ENCODE assay signal across 8 mouse cellular contexts in genomic region chr6:29215181-29215580, GRCm38 (mm10). TPM values are rescaled to one million over a fixed set of nuclear protein-coding genes. Genes with fewer than 3 reads are reported as not detected.
DNase-seq lines count a peak whose midpoint lies in the region; ATAC-seq and TF ChIP-seq lines count a peak whose summit lies in the region.

No protein-coding gene starts in this region.

- ATAC-seq in forebrain, embryonic 12.5 days (ENCODE audit: low FRiP score), result no peak
- no peak for ATAC-seq in liver, embryonic 14.5 days (ENCODE audit: insufficient read depth)

- peak overlapping the region; percentile 99 for H3K4me2 ChIP-seq in forebrain, embryonic 12.5 days
- peak overlapping the region; percentile 76 for H3K4me2 ChIP-seq in liver, embryonic 14.5 days (ENCODE audit: low read depth)

- 15% methylated on average over 9 of the region's 9 CpGs for WGBS in heart, embryonic 10.5 days
- 4% methylated on average over 9 of the region's 9 CpGs for WGBS in forebrain, embryonic 12.5 days
- 18% methylated on average over 9 of the region's 9 CpGs for WGBS in liver, embryonic 14.5 days (ENCODE audit: insufficient replicate concordance)

- H3K4me3 ChIP-seq in heart, embryonic 10.5 days, result peak overlapping the region; percentile 87
- peak overlapping the region; percentile 42 for H3K4me3 ChIP-seq in C2C12 (ENCODE audit: insufficient read depth, poor library complexity, severe bottlenecking)
- peak overlapping the region; percentile 55 for H3K4me3 ChIP-seq in forebrain, embryonic 12.5 days (replicated peaks)
- peak overlapping the region; percentile 55 to 57; a peak in 3 of 4 replicates for H3K4me3 ChIP-seq in liver, embryonic 14.5 days (ENCODE audit: insufficient read depth in 1 of 2, low read depth in 2 of 2, low read length in 2 of 2)

- no peak for DNase-seq in heart, embryonic 10.5 days (ENCODE audit: low spot score)
- no peak for DNase-seq in heart, postnatal 14 days
- DNase-seq in liver, embryonic 14.5 days (ENCODE audit: low read depth in 3 of 3, low spot score in 3 of 3), result no peak
- DNase-seq in adrenal gland, postnatal 10 days, result no peak
- DNase-seq in cerebellum, postnatal 14 days, result no peak
- no peak for DNase-seq in testis, postnatal 10 days (ENCODE audit: low spot score)

- H3K36me3 ChIP-seq in heart, embryonic 10.5 days, result no peaks in the 10 kb centered on the region
- no peaks in the 10 kb centered on the region for H3K36me3 ChIP-seq in C2C12 (ENCODE audit: control insufficient read depth, insufficient read depth)
- H3K36me3 ChIP-seq in forebrain, embryonic 12.5 days (replicated peaks), result no peaks in the 10 kb centered on the region
- H3K36me3 ChIP-seq in liver, embryonic 14.5 days (replicated peaks; ENCODE audit: control insufficient read depth, insufficient read depth, low read depth), result no peaks in the 10 kb centered on the region

- peak overlapping the region; percentile 71 for H3ac ChIP-seq in C2C12 (ENCODE audit: control insufficient read depth, insufficient read length, low read depth)

- peaks cover 49% of the 10 kb centered on the region for H3K4me1 ChIP-seq in heart, embryonic 10.5 days
- H3K4me1 ChIP-seq in forebrain, embryonic 12.5 days, result peaks cover 54% of the 10 kb centered on the region
- peaks cover 0 to 6% of the 10 kb centered on the region in 2 experiments; a peak in 2 of 4 replicates for H3K4me1 ChIP-seq in liver, embryonic 14.5 days (replicated peaks; ENCODE audit: control insufficient read depth in 2 of 2, insufficient read depth in 2 of 2, low read length in 1 of 2)

- H3K79me3 ChIP-seq in C2C12 (ENCODE audit: low read depth), result peaks cover 8% of the 10 kb centered on the region

- intact Hi-C loops in heart, postnatal 14 days (cut with DNase I), result loop anchor here (10.0 kb wide), 1 partner anchor 130 kb away; the partner anchor contains the start of gene Calu

- no peaks in the 10 kb centered on the region for H3K9me3 ChIP-seq in heart, embryonic 10.5 days
- no peaks in the 10 kb centered on the region for H3K9me3 ChIP-seq in forebrain, embryonic 12.5 days
- no peaks in the 10 kb centered on the region for H3K9me3 ChIP-seq in liver, embryonic 14.5 days (ENCODE audit: control insufficient read depth, low read length)

- 0 out of 2 replicates have a peak overlapping the region, but pooled peaks have one; percentile 1 for H3K27ac ChIP-seq in heart, embryonic 10.5 days
- H3K27ac ChIP-seq in forebrain, embryonic 12.5 days, result no peak overlapping the region
- H3K27ac ChIP-seq in liver, embryonic 14.5 days, result no peak overlapping the region

- TF ChIP-seq EP300 in liver, embryonic 14.5 days (IDR thresholded peaks at IDR 0.05; ENCODE audit: low read depth), result no peak

- peaks cover 17% of the 10 kb centered on the region for H3K79me2 ChIP-seq in C2C12 (ENCODE audit: control insufficient read depth, insufficient read depth)

- peak overlapping the region; percentile 76; the same call in 1 of the 2 replicates for H3K9ac ChIP-seq in forebrain, embryonic 12.5 days
- H3K9ac ChIP-seq in liver, embryonic 14.5 days (replicated peaks), result peak overlapping the region; percentile 1; the same call in 1 of the 2 replicates

- no peak for TF ChIP-seq CTCF in C2C12 (IDR thresholded peaks at IDR 0.05; ENCODE audit: control insufficient read depth, insufficient read depth, insufficient read length)
- TF ChIP-seq CTCF in liver, embryonic 14.5 days (IDR thresholded peaks at IDR 0.05; ENCODE audit: low read depth), result no peak

- H3K27me3 ChIP-seq in heart, embryonic 10.5 days (ENCODE audit: insufficient read depth, poor library complexity, severe bottlenecking), result peaks cover 26% of the 10 kb centered on the region
- H3K27me3 ChIP-seq in C2C12 (ENCODE audit: control insufficient read depth, insufficient read depth, insufficient read length), result no peaks in the 10 kb centered on the region
- H3K27me3 ChIP-seq in forebrain, embryonic 12.5 days, result peaks cover 29% of the 10 kb centered on the region
- H3K27me3 ChIP-seq in liver, embryonic 14.5 days (ENCODE audit: control insufficient read depth, insufficient read depth, low read length), result peaks cover 14% of the 10 kb centered on the region

TF ChIP-seq in C2C12, 6 proteins besides CTCF, POLR2A, EP300 and RAD21:
- TF ChIP-seq MYOG (IDR thresholded peaks at IDR 0.05; ENCODE audit: control insufficient read depth, extremely low read depth, insufficient read length) (no peak), CEBPB (IDR thresholded peaks at IDR 0.05; ENCODE audit: low read depth) (no peak), USF1 (IDR thresholded peaks at IDR 0.05; ENCODE audit: low read depth) (no peak), MAX (IDR thresholded peaks at IDR 0.05) (no peak), MYOD1 (IDR thresholded peaks at IDR 0.05; ENCODE audit: control insufficient read depth, insufficient read length, low read depth) (no peak), FOSL1 (IDR thresholded peaks at IDR 0.05; ENCODE audit: insufficient read depth, low read length, poor library complexity, severe bottlenecking) (no peak)
TF ChIP-seq in C2C12: peak in this region for 0.

RNA-seq across cellular contexts. Expression of gene Impdh1, which starts 1.0 kb away (rescaled TPM):
- 50.7 and 54.0 TPM in 2 replicates for polyA plus RNA-seq in heart, embryonic 10.5 days (2016; fragmentation: Nextera tagmentation; extraction: Ambion mirVana)
- 10 to 100 TPM; 25.2 to 27.0 TPM for total RNA-seq in heart, postnatal 14 days (2021)
- 65.9 TPM for polyA plus RNA-seq in C2C12 (2012; fragmentation: generic; extraction: Trizol)
- polyA plus RNA-seq in forebrain, embryonic 12.5 days (2016; fragmentation: Nextera tagmentation; extraction: Ambion mirVana), result 36.3 and 39.8 TPM in 2 replicates
- 5.2 and 5.3 TPM in 2 replicates for polyA plus RNA-seq in liver, embryonic 14.5 days (2012; rRNA removed)
- polyA plus RNA-seq in liver, embryonic 14.5 days (2014; fragmentation: Nextera tagmentation; extraction: Ambion mirVana), result 5.5 and 5.8 TPM in 2 replicates
- 100 to 1,000 TPM; 351 to 403 TPM for total RNA-seq in adrenal gland, postnatal 10 days (2021)

RNA-seq across cellular contexts. Expression of gene Prrt4, which starts 35.8 kb away (rescaled TPM):
- 3.2 and 4.3 TPM in 2 replicates for polyA plus RNA-seq in heart, embryonic 10.5 days (2016; fragmentation: Nextera tagmentation; extraction: Ambion mirVana)
- total RNA-seq in heart, postnatal 14 days (2021), result 1 to 10 TPM; 4.2 to 4.7 TPM
- 0.09 TPM for polyA plus RNA-seq in C2C12 (2012; fragmentation: generic; extraction: Trizol)
- 1.1 and 1.2 TPM in 2 replicates for polyA plus RNA-seq in forebrain, embryonic 12.5 days (2016; fragmentation: Nextera tagmentation; extraction: Ambion mirVana)
- polyA plus RNA-seq in liver, embryonic 14.5 days (2012; rRNA removed), result 0.01 and 0.02 TPM in 2 replicates
- not detected in 2 replicates for polyA plus RNA-seq in liver, embryonic 14.5 days (2014; fragmentation: Nextera tagmentation; extraction: Ambion mirVana)
- 1 to 10 TPM; 4.2 to 5.6 TPM for total RNA-seq in adrenal gland, postnatal 10 days (2021)

RNA-seq across cellular contexts. Expression of gene Rbm28, which starts 50.4 kb away (rescaled TPM):
- 30.0 and 44.4 TPM in 2 replicates for polyA plus RNA-seq in heart, embryonic 10.5 days (2016; fragmentation: Nextera tagmentation; extraction: Ambion mirVana)
- total RNA-seq in heart, postnatal 14 days (2021), result 10 to 100 TPM; 19.5 to 21.0 TPM
- polyA plus RNA-seq in C2C12 (2012; fragmentation: generic; extraction: Trizol), result 18.2 TPM
- 62.9 and 67.6 TPM in 2 replicates for polyA plus RNA-seq in forebrain, embryonic 12.5 days (2016; fragmentation: Nextera tagmentation; extraction: Ambion mirVana)
- 6.8 and 11.6 TPM in 2 replicates for polyA plus RNA-seq in liver, embryonic 14.5 days (2012; rRNA removed)
- 9.9 and 13.8 TPM in 2 replicates for polyA plus RNA-seq in liver, embryonic 14.5 days (2014; fragmentation: Nextera tagmentation; extraction: Ambion mirVana)
- 10 to 100 TPM; 21.4 to 29.1 TPM for total RNA-seq in adrenal gland, postnatal 10 days (2021)

RNA-seq across cellular contexts. Expression of gene Hilpda, which starts 57.1 kb away (rescaled TPM):
- 28.1 and 34.2 TPM in 2 replicates for polyA plus RNA-seq in heart, embryonic 10.5 days (2016; fragmentation: Nextera tagmentation; extraction: Ambion mirVana)
- total RNA-seq in heart, postnatal 14 days (2021), result 1 to 10 TPM; 4.6 to 5.3 TPM
- 33.9 TPM for polyA plus RNA-seq in C2C12 (2012; fragmentation: generic; extraction: Trizol)
- 31.3 and 32.5 TPM in 2 replicates for polyA plus RNA-seq in forebrain, embryonic 12.5 days (2016; fragmentation: Nextera tagmentation; extraction: Ambion mirVana)
- polyA plus RNA-seq in liver, embryonic 14.5 days (2012; rRNA removed), result 11.4 and 15.3 TPM in 2 replicates
- 14.4 and 14.7 TPM in 2 replicates for polyA plus RNA-seq in liver, embryonic 14.5 days (2014; fragmentation: Nextera tagmentation; extraction: Ambion mirVana)
- total RNA-seq in adrenal gland, postnatal 10 days (2021), result 10 to 100 TPM in 1 of 2 experiments, 1 to 10 TPM in 1; 9.5 to 14.1 TPM
